Mouse (Mus musculus) hindbrain, embryonic 10.5 days (tissue): ENCODE measurements around the gene Lpin3. TPM values are rescaled to one million over a fixed set of nuclear protein-coding genes. Genes with fewer than 3 reads are reported as not detected.

ENCODE experiments used
- DNase-seq: peaks from one replicate; pipeline ENCODE4 v3.0.0-alpha.2; 2017; ENCODE audit warnings: low spot score
- H3K27ac ChIP-seq: fragments of 300-500 bp; sonication (generic); 2 replicates; pipeline ENCODE4 v1.5.1; 2016; ENCODE audit warnings: mild to moderate bottlenecking, moderate library complexity
- H3K27me3 ChIP-seq: fragments of 300-500 bp; sonication (generic); 2 replicates; pipeline ENCODE4 v1.6.1; 2016; ENCODE audit warnings: mild to moderate bottlenecking; ENCODE audit not compliant: poor library complexity, insufficient read depth, severe bottlenecking
- H3K36me3 ChIP-seq: fragments of 300-500 bp; sonication (generic); 2 replicates; pipeline ENCODE4 v1.6.1; 2016; ENCODE audit warnings: mild to moderate bottlenecking, moderate library complexity
- H3K4me1 ChIP-seq: fragments of 300-500 bp; sonication (generic); replicated peaks from 2 replicates; pipeline ENCODE4 v1.6.1; 2016; ENCODE audit warnings: mild to moderate bottlenecking
- H3K4me3 ChIP-seq: fragments of 300-500 bp; sonication (generic); 2 replicates; pipeline ENCODE4 v1.5.1; 2016; ENCODE audit warnings: mild to moderate bottlenecking, moderate library complexity
- H3K9me3 ChIP-seq: fragments of 300-500 bp; sonication (generic); 2 replicates; pipeline ENCODE4 v1.6.1; 2016; ENCODE audit warnings: mild to moderate bottlenecking, moderate library complexity
- WGBS: fragments of 180-500 bp; shearing (Covaris S2); methylation state at CpG from one replicate; pipeline ENCODE4 v1.1.7; 2016; 5-methylcytosine and 5-hydroxymethylcytosine counted together
- polyA plus RNA-seq: library from polyadenylated mRNA; unstranded; fragments of >200 nt; fragmentation: Nextera tagmentation; extraction: Ambion mirVana; gene quantifications from 2 replicates; pipeline ENCODE4 v1.2.1, GENCODE M21; 2016

Lpin3 gene
- polyA plus RNA-seq: 0.52 and 1.1 TPM in 2 replicates

GRCm38 (mm10) chr2:160880453-160881195 is at the start of gene Lpin3:
Gene Lpin3, plus strand, starts transcription at chr2:160880670.
- Histone ChIP-seq H3K4me3 (no peak within 1 kb of the TSS), H3K27ac (no peak within 1 kb of the TSS), H3K9me3 (no peaks in the 10 kb centered on the region), H3K4me1 (no peaks in the 10 kb centered on the region), H3K36me3 (no peaks in the 10 kb centered on the region), H3K27me3 (no peaks in the 10 kb centered on the region)
- WGBS: 76% methylated on average over 13 of the region's 13 CpGs
- DNase-seq: no peak

GRCm38 (mm10) chr2:160840838-160841237 is 39.6 kb upstream of the Lpin3 start:
- H3K4me1 ChIP-seq: no peaks in the 10 kb centered on the region
- DNase-seq: no peak
- H3K9me3 ChIP-seq: no peaks in the 10 kb centered on the region
- no peaks in the 10 kb centered on the region for H3K27me3 ChIP-seq
- no peaks in the 10 kb centered on the region for H3K36me3 ChIP-seq
- H3K27ac ChIP-seq: no peak overlapping the region
- no peak overlapping the region for H3K4me3 ChIP-seq

- no peaks in the 10 kb centered on the region for H3K27me3 ChIP-seq
- WGBS: 77% methylated on average over 1 of the region's 1 CpGs
- no peak overlapping the region for H3K27ac ChIP-seq
Measured at GRCm38 (mm10) chr2:160847664-160848063, 32.8 kb upstream of the Lpin3 start.

GRCm38 (mm10) chr2:160848186-160848585 is 32.3 kb upstream of the Lpin3 start:
- no peak overlapping the region for H3K27ac ChIP-seq
- no peaks in the 10 kb centered on the region for H3K9me3 ChIP-seq
- no peaks in the 10 kb centered on the region for H3K36me3 ChIP-seq
- 91% methylated on average over 2 of the region's 2 CpGs for WGBS
- H3K27me3 ChIP-seq: no peaks in the 10 kb centered on the region
- no peak overlapping the region for H3K4me3 ChIP-seq
- no peaks in the 10 kb centered on the region for H3K4me1 ChIP-seq
- no peak for DNase-seq

More at GRCm38 (mm10) chr2:160847664-160848063, 32.8 kb upstream of the Lpin3 start:
- Histone ChIP-seq H3K4me3 (no peak overlapping the region), H3K4me1 (no peaks in the 10 kb centered on the region), H3K9me3 (no peaks in the 10 kb centered on the region), H3K36me3 (no peaks in the 10 kb centered on the region)
- no peak for DNase-seq

GRCm38 (mm10) chr2:160849617-160850240 is 30.7 kb upstream of the Lpin3 start:
- Histone ChIP-seq H3K9me3 (no peaks in the 10 kb centered on the region), H3K27ac (no peak overlapping the region), H3K4me1 (no peaks in the 10 kb centered on the region), H3K4me3 (no peak overlapping the region), H3K27me3 (no peaks in the 10 kb centered on the region), H3K36me3 (no peaks in the 10 kb centered on the region)
- 82% methylated on average over 3 of the region's 3 CpGs for WGBS
- no peak for DNase-seq

- H3K4me3 ChIP-seq: no peak overlapping the region
- DNase-seq: no peak
- no peaks in the 10 kb centered on the region for H3K27me3 ChIP-seq
- 81% methylated on average over 3 of the region's 3 CpGs for WGBS
- H3K4me1 ChIP-seq: no peaks in the 10 kb centered on the region
- no peaks in the 10 kb centered on the region for H3K36me3 ChIP-seq
- no peak overlapping the region for H3K27ac ChIP-seq
- H3K9me3 ChIP-seq: no peaks in the 10 kb centered on the region
Measured at GRCm38 (mm10) chr2:160850360-160850759, 30.1 kb upstream of the Lpin3 start.

- Histone ChIP-seq H3K27me3 (no peaks in the 10 kb centered on the region), H3K27ac (no peak overlapping the region), H3K9me3 (0 out of 2 replicates have a peak, but pooled peaks cover 2% of the 10 kb centered on the region), H3K36me3 (no peaks in the 10 kb centered on the region), H3K4me1 (no peaks in the 10 kb centered on the region), H3K4me3 (no peak overlapping the region)
- DNase-seq: no peak
Measured at GRCm38 (mm10) chr2:160854687-160855086, 25.8 kb upstream of the Lpin3 start.

GRCm38 (mm10) chr2:160856359-160857102 is 23.9 kb upstream of the Lpin3 start:
- 76% methylated on average over 5 of the region's 5 CpGs for WGBS
- H3K4me3 ChIP-seq: no peak overlapping the region
- no peaks in the 10 kb centered on the region for H3K36me3 ChIP-seq
- no peaks in the 10 kb centered on the region for H3K4me1 ChIP-seq
- no peak overlapping the region for H3K27ac ChIP-seq
- H3K9me3 ChIP-seq: 0 out of 2 replicates have a peak, but pooled peaks cover 2% of the 10 kb centered on the region
- DNase-seq: no peak
- no peaks in the 10 kb centered on the region for H3K27me3 ChIP-seq

GRCm38 (mm10) chr2:160860363-160860762 is 20.1 kb upstream of the Lpin3 start:
- Histone ChIP-seq H3K9me3 (0 out of 2 replicates have a peak, but pooled peaks cover 2% of the 10 kb centered on the region), H3K36me3 (no peaks in the 10 kb centered on the region), H3K27ac (no peak overlapping the region), H3K27me3 (no peaks in the 10 kb centered on the region), H3K4me1 (no peaks in the 10 kb centered on the region), H3K4me3 (no peak overlapping the region)
- WGBS: 85% methylated on average over 1 of the region's 1 CpGs
- no peak for DNase-seq

GRCm38 (mm10) chr2:160864112-160864511 is 16.4 kb upstream of the Lpin3 start:
- H3K27ac ChIP-seq: no peak overlapping the region
- H3K27me3 ChIP-seq: no peaks in the 10 kb centered on the region
- no peaks in the 10 kb centered on the region for H3K36me3 ChIP-seq
- H3K4me3 ChIP-seq: no peak overlapping the region
- no peaks in the 10 kb centered on the region for H3K9me3 ChIP-seq
- H3K4me1 ChIP-seq: no peaks in the 10 kb centered on the region
- 86% methylated on average over 1 of the region's 1 CpGs for WGBS
- DNase-seq: no peak

- no peak for DNase-seq
- Histone ChIP-seq H3K4me1 (no peaks in the 10 kb centered on the region), H3K27ac (no peak overlapping the region), H3K27me3 (no peaks in the 10 kb centered on the region), H3K4me3 (no peak overlapping the region), H3K9me3 (no peaks in the 10 kb centered on the region), H3K36me3 (no peaks in the 10 kb centered on the region)
- 76% methylated on average over 2 of the region's 2 CpGs for WGBS
Measured at GRCm38 (mm10) chr2:160865266-160865665, 15.2 kb upstream of the Lpin3 start.

GRCm38 (mm10) chr2:160869446-160869845 is 11.0 kb upstream of the Lpin3 start:
- Histone ChIP-seq H3K27ac (no peak overlapping the region), H3K36me3 (no peaks in the 10 kb centered on the region), H3K27me3 (no peaks in the 10 kb centered on the region), H3K4me1 (peaks cover 10% of the 10 kb centered on the region), H3K4me3 (no peak overlapping the region), H3K9me3 (no peaks in the 10 kb centered on the region)
- no peak for DNase-seq
- WGBS: 74% methylated on average over 3 of the region's 3 CpGs

- Histone ChIP-seq H3K36me3 (no peaks in the 10 kb centered on the region), H3K27me3 (no peaks in the 10 kb centered on the region), H3K4me3 (no peak overlapping the region), H3K4me1 (peaks cover 10% of the 10 kb centered on the region), H3K27ac (no peak overlapping the region), H3K9me3 (no peaks in the 10 kb centered on the region)
- WGBS: 85% methylated on average over 3 of the region's 3 CpGs
- DNase-seq: no peak
Measured at GRCm38 (mm10) chr2:160871310-160871709, 9.2 kb upstream of the Lpin3 start.
